Mouse (Mus musculus): ENCODE data around the gene Dcpp2. TPM values are rescaled to one million over a fixed set of nuclear protein-coding genes. Genes with fewer than 3 reads are reported as not detected.
"Not testable (repeated sequence)": the region's sequence is repeated elsewhere in the genome, so short reads cannot be mapped to it uniquely, and the experiment has no call there.

Gene Dcpp2
- not detected for total RNA-seq (2021)

GRCm38 (mm10) chr17:23880576-23880975, at the start of gene Dcpp2, which contains the start of gene Dcpp1:
TSS of gene Dcpp2 (plus strand) at chr17:23880880.
TSS of gene Dcpp1 (plus strand) at chr17:23880876.
- DNase-seq (ENCODE audit: low spot score in 2 of 2); intact Hi-C loops (cut with DNase I): not testable (repeated sequence)

GRCm38 (mm10) chr17:23831201-23831600, 49.5 kb upstream of the Dcpp2 start:
- intact Hi-C loops (cut with DNase I): no loop called here
- DNase-seq (ENCODE audit: low spot score in 2 of 2): no peak

GRCm38 (mm10) chr17:23836006-23836575, 44.6 kb upstream of the Dcpp2 start, which contains the start of gene Prss33:
TSS of gene Prss33 (minus strand) at chr17:23836056.
- DNase-seq (ENCODE audit: low spot score in 2 of 2): no peak
- intact Hi-C loops (cut with DNase I): no loop called here

GRCm38 (mm10) chr17:23841145-23841544, 39.5 kb upstream of the Dcpp2 start:
- intact Hi-C loops (cut with DNase I): no loop called here
- DNase-seq (ENCODE audit: low spot score in 2 of 2): peak in 1 of 2 experiments; percentile 43

- intact Hi-C loops (cut with DNase I): no loop called here
- DNase-seq (ENCODE audit: low spot score in 2 of 2): no peak
Observed at GRCm38 (mm10) chr17:23843141-23843811, 37.4 kb upstream of the Dcpp2 start.

GRCm38 (mm10) chr17:23843812-23844273, 36.8 kb upstream of the Dcpp2 start, which contains the start of the genes Prss32 and Prss41:
TSS of gene Prss32 (plus strand) at chr17:23843855.
TSS of gene Prss41 (minus strand) at chr17:23844172.
- intact Hi-C loops (cut with DNase I): no loop called here
- DNase-seq (ENCODE audit: low spot score in 2 of 2): no peak

- intact Hi-C loops (cut with DNase I): no loop called here
- DNase-seq (ENCODE audit: low spot score in 2 of 2): no peak
Observed at GRCm38 (mm10) chr17:23850028-23850427, 30.7 kb upstream of the Dcpp2 start.

- intact Hi-C loops (cut with DNase I): no loop called here
- peak; percentile 35 to 44 for DNase-seq (ENCODE audit: low spot score in 2 of 2)
Observed at GRCm38 (mm10) chr17:23850853-23851749, 29.6 kb upstream of the Dcpp2 start.

- no peak for DNase-seq (ENCODE audit: low spot score in 2 of 2)
- intact Hi-C loops (cut with DNase I): no loop called here
Observed at GRCm38 (mm10) chr17:23853292-23853691, 27.4 kb upstream of the Dcpp2 start.

- intact Hi-C loops (cut with DNase I): loop anchor here (2.0 kb wide), 1 partner anchor 107 kb away; no protein-coding TSS in a partner anchor
- no peak for DNase-seq (ENCODE audit: low spot score in 2 of 2)
Observed at GRCm38 (mm10) chr17:23854229-23854765, 26.4 kb upstream of the Dcpp2 start.

- no peak for DNase-seq (ENCODE audit: low spot score in 2 of 2)
- intact Hi-C loops (cut with DNase I): no loop called here
Observed at GRCm38 (mm10) chr17:23857193-23857592, 23.5 kb upstream of the Dcpp2 start.

GRCm38 (mm10) chr17:23857913-23858312, 22.8 kb upstream of the Dcpp2 start:
- intact Hi-C loops (cut with DNase I): no loop called here
- no peak for DNase-seq (ENCODE audit: low spot score in 2 of 2)

GRCm38 (mm10) chr17:23862926-23863325, 17.8 kb upstream of the Dcpp2 start:
- intact Hi-C loops (cut with DNase I): no loop called here
- DNase-seq (ENCODE audit: low spot score in 2 of 2): no peak

GRCm38 (mm10) chr17:23867756-23868155, 12.9 kb upstream of the Dcpp2 start, which contains the start of gene Prss21:
TSS of gene Prss21 (plus strand) at chr17:23868056.
- intact Hi-C loops (cut with DNase I): no loop called here
- no peak for DNase-seq (ENCODE audit: low spot score in 2 of 2)

- intact Hi-C loops (cut with DNase I): no loop called here
- DNase-seq (ENCODE audit: low spot score in 2 of 2): no peak
Observed at GRCm38 (mm10) chr17:23868513-23868912, 12.2 kb upstream of the Dcpp2 start.

- intact Hi-C loops (cut with DNase I): loop anchor here (1.0 kb wide), 1 partner anchor 86 kb away; no protein-coding TSS in a partner anchor
- no peak for DNase-seq (ENCODE audit: low spot score in 2 of 2)
Observed at GRCm38 (mm10) chr17:23873884-23874856, 6.5 kb upstream of the Dcpp2 start.

GRCm38 (mm10) chr17:23876741-23877140, 3.9 kb upstream of the Dcpp2 start:
- intact Hi-C loops (cut with DNase I): no loop called here
- DNase-seq (ENCODE audit: low spot score in 2 of 2): peak; percentile 12 to 20

- DNase-seq (ENCODE audit: low spot score in 2 of 2): no peak
- intact Hi-C loops (cut with DNase I): no loop called here
Observed at GRCm38 (mm10) chr17:23877166-23877565, 3.5 kb upstream of the Dcpp2 start.

Data from left cerebral cortex, postnatal 36 days (tissue).